Mouse (Mus musculus): ENCODE data around the gene Zfp169. TPM values are rescaled to one million over a fixed set of nuclear protein-coding genes. Genes with fewer than 3 reads are reported as not detected.

The Zfp169 gene
- polyA plus RNA-seq, 1 experiment from 2014 or later = 6.0 TPM

- Histone ChIP-seq H3K36me3 (no peaks in the 10 kb centered on the region), H3K4me2 (no peak overlapping the region), H3K27me3 (no peaks in the 10 kb centered on the region), H3K27ac (no peak overlapping the region), H3K4me1 (no peaks in the 10 kb centered on the region), H3K4me3 (no peak overlapping the region), H3K9ac (no peak overlapping the region), H3K9me3 (no peaks in the 10 kb centered on the region)
- ATAC-seq (ENCODE audit: insufficient number of reproducible peaks, insufficient read depth, low FRiP score, low TSS enrichment, low read depth) = no peak
- WGBS = 56% methylated on average over 4 of the region's 4 CpGs
These were observed 65.1 kb downstream of the Zfp169 start for GRCm38 (mm10) chr13:48448119-48448518.

DNA sequence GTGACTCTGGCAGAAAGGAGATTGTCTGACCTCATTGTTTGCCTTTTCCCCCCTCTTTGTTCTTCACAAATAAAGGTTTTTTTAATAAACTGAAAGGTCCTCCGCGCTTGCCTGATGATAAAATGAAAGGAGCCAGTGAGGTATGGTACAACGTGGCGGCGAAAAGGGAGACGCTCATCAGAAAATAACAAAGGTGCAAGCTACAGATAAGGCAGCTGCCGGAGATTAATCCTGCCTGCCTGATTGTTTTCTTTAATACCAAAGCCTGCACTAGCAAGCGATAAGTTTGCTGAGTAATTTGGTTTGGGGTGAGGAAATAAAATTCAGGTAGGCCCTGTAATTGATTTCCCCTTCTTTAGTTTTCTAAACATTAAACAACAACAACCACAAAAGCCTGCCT, 69.3 kb downstream of the Zfp169 start:
- H3K4me1 ChIP-seq = no peaks in the 10 kb centered on the region
- no peak overlapping the region for H3K4me3 ChIP-seq
- no peak overlapping the region for H3K27ac ChIP-seq
- no peaks in the 10 kb centered on the region for H3K9me3 ChIP-seq
- ATAC-seq (ENCODE audit: insufficient number of reproducible peaks, insufficient read depth, low FRiP score, low TSS enrichment, low read depth) = no peak
- no peak overlapping the region for H3K9ac ChIP-seq
- WGBS = 67% methylated on average over 8 of the region's 8 CpGs
- H3K36me3 ChIP-seq = no peaks in the 10 kb centered on the region
- H3K27me3 ChIP-seq = no peaks in the 10 kb centered on the region
- H3K4me2 ChIP-seq = no peak overlapping the region

DNA sequence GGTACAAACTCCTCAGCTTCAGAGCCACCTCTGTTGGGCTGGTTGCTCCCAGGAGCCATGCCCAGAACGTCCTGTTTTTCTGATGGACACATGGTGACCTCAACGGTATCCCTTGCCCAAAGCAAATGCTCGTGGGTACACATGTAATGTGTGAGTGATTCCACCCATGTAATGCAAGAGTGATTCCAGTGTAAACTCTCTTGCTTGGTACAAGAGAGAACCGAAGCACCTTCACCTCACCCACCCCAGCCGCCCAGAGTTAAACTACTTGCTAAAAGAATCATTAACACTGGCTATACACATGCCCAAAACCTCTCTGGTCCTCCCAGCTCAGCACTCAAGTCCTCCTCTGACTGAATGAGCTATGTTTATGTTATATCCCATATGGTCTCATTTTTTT, 74.9 kb downstream of the Zfp169 start:
- H3K36me3 ChIP-seq = no peaks in the 10 kb centered on the region
- no peaks in the 10 kb centered on the region for H3K27me3 ChIP-seq
- no peaks in the 10 kb centered on the region for H3K4me1 ChIP-seq
- no peaks in the 10 kb centered on the region for H3K9me3 ChIP-seq
- H3K4me2 ChIP-seq = no peak overlapping the region
- WGBS = 84% methylated on average over 5 of the region's 5 CpGs
- H3K27ac ChIP-seq = no peak overlapping the region
- H3K9ac ChIP-seq = no peak overlapping the region
- H3K4me3 ChIP-seq = no peak overlapping the region
- no peak for ATAC-seq (ENCODE audit: insufficient number of reproducible peaks, insufficient read depth, low FRiP score, low TSS enrichment, low read depth)

MicroRNAs encoded within 50 kb of the gene (microRNA counts, 519-probe panel; counts per million panel counts)
- microRNA mmu-let-7a (5,513 counts per million, percentile 97 among the panel's probes with 10 or more counts), microRNA mmu-let-7d (5,404 counts per million, percentile 97 among the panel's probes with 10 or more counts), microRNA mmu-let-7f (4,645 counts per million, percentile 92 among the panel's probes with 10 or more counts)

Small RNAs within 50 kb of the gene (microRNA-seq; reads per million reads assigned to microRNA genes)
- gene Gm24111 (not detected), gene Mirlet7a-1 (213 reads per million, percentile 63 among the genes with 10 or more reads in this experiment), gene Mirlet7d (8,460 reads per million, percentile 94 among the genes with 10 or more reads in this experiment), gene Mirlet7f-1 (not detected)

Other genes starting within 250 kb of the Zfp169 start
- gene A830005F24Rik, start 119 bp upstream of the Zfp169 start, polyA plus RNA-seq (2015; fragmentation: Nextera tagmentation; extraction: Ambion mirVana) = 2.7 and 3.3 TPM in 2 replicates
- gene Ptpdc1, start 112.2 kb upstream of the Zfp169 start, polyA plus RNA-seq (2015; fragmentation: Nextera tagmentation; extraction: Ambion mirVana) = 21.2 and 27.2 TPM in 2 replicates
- 14.5 and 15.1 TPM in 2 replicates for gene Barx1, start 149.5 kb upstream of the Zfp169 start, polyA plus RNA-seq (2015; fragmentation: Nextera tagmentation; extraction: Ambion mirVana)

All from embryonic facial prominence, embryonic 13.5 days (tissue).